ENCODE assay signal across 8 mouse cellular contexts in the genomic region with DNA sequence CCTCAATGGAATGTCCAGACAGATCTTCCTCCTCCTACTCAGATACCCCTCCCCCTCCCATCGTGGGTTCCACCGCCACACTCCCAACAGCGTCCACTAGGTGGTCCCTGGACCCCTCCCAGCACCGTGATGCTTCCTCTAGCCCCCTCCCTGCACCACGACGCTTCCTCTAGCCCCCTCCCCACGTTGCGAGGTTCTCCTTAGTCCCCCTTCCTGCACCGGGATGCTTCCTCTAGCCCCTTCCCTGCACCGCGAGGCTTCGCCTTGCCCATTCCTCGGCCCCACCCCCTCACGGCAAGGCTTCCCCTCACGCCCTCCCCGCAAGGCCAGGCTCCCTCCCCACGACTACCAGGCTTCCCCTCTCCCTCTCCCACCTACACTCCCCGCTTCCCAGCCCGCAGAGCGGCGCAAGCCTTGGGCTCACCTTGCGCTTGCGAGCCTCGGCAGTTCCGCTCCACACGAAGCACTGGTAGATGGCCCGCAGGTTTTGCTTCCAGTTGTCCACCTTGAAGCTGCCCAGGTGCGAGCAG. TPM values are rescaled to one million over a fixed set of nuclear protein-coding genes. Genes with fewer than 3 reads are reported as not detected.
DNase-seq lines count a peak whose midpoint lies in the region; ATAC-seq and TF ChIP-seq lines count a peak whose summit lies in the region.

No protein-coding gene starts in this region.

- H3K27ac ChIP-seq in heart, embryonic 15.5 days = peak overlapping the region; percentile 99

- peak overlapping the region; percentile 100 for H3K9ac ChIP-seq in heart, embryonic 15.5 days

- H3K9me3 ChIP-seq in G1E (replicated peaks) = no peaks in the 10 kb centered on the region
- H3K9me3 ChIP-seq in heart, embryonic 15.5 days (replicated peaks) = no peaks in the 10 kb centered on the region

- peak overlapping the region; percentile 86 for H3K4me3 ChIP-seq in G1E (ENCODE audit: low read depth, low read length)
- H3K4me3 ChIP-seq in heart, embryonic 15.5 days = peak overlapping the region; percentile 100

- DNase-seq in A20 (ENCODE audit: low read depth, low spot score) = peak; percentile 78
- DNase-seq in G1E (ENCODE audit: low spot score) = peak; percentile 61
- peak; percentile 34 to 37 for DNase-seq in layer of hippocampus, adult 8-10 months (ENCODE audit: low spot score in 2 of 2)
- peak; percentile 81 for DNase-seq in lung, postnatal 10 days
- DNase-seq in retina, postnatal 1 day = peak; percentile 91

- no peak for ATAC-seq in G1E (ENCODE audit: extremely low read depth, insufficient number of reproducible peaks, low FRiP score, poor library complexity, severe bottlenecking)
- ATAC-seq in common myeloid progenitor, adult 5-6 weeks (replicated peaks; ENCODE audit: low read depth, poor library complexity, severe bottlenecking) = peak; percentile 16; the same call in 1 of the 2 replicates
- ATAC-seq in heart, embryonic 15.5 days (replicated peaks; ENCODE audit: insufficient number of reproducible peaks, insufficient read depth, low FRiP score, low read depth) = peak; percentile 38
- no peak for ATAC-seq in megakaryocyte-erythroid progenitor cell, adult 5-6 weeks (replicated peaks; ENCODE audit: low FRiP score, low TSS enrichment, poor library complexity, severe bottlenecking)

- under 1% methylated on average over 28 of the region's 28 CpGs for WGBS in heart, embryonic 15.5 days

- no peaks in the 10 kb centered on the region for H3K27me3 ChIP-seq in G1E (ENCODE audit: insufficient read depth, low read length)
- no peaks in the 10 kb centered on the region for H3K27me3 ChIP-seq in heart, embryonic 15.5 days

- H3K4me1 ChIP-seq in G1E (ENCODE audit: insufficient read depth, low read depth, low read length) = peaks cover 24% of the 10 kb centered on the region
- H3K4me1 ChIP-seq in heart, embryonic 15.5 days (replicated peaks) = peaks cover 22% of the 10 kb centered on the region

- peak overlapping the region; percentile 85 for H3K4me2 ChIP-seq in heart, embryonic 15.5 days

- peaks cover 21% of the 10 kb centered on the region for H3K36me3 ChIP-seq in G1E (replicated peaks)
- H3K36me3 ChIP-seq in heart, embryonic 15.5 days = 0 out of 2 replicates have a peak, but pooled peaks cover 2% of the 10 kb centered on the region

- 0 out of 2 replicates have a peak, but pooled peaks have one; percentile 32 for TF ChIP-seq CTCF in G1E (IDR thresholded peaks at IDR 0.05; ENCODE audit: low read depth, low read length)

RNA-seq across cellular contexts. Expression of a gene that starts 0.5 kb away (rescaled TPM):
- total RNA-seq in G1E (2014; fragmentation: Nextera tagmentation) (63.4 and 70.7 TPM in 2 replicates), G1E (2017) (34.7 and 52.1 TPM in 2 replicates)
- polyA plus RNA-seq in G1E (2012) = 23.3 and 37.8 TPM in 2 replicates
- 64.6 and 71.2 TPM in 2 replicates for total RNA-seq in common myeloid progenitor, adult 5-6 weeks (2017)
- 60.7 and 79.1 TPM in 2 replicates for polyA plus RNA-seq in heart, embryonic 15.5 days (2015; fragmentation: Nextera tagmentation; extraction: Ambion mirVana)
- 100 to 1,000 TPM; 195 to 218 (median 201) TPM for total RNA-seq in layer of hippocampus, adult 8-10 months (2022)
- total RNA-seq in megakaryocyte-erythroid progenitor cell, adult 5-6 weeks (2014; fragmentation: Nextera tagmentation) = 19.8 and 20.3 TPM in 2 replicates
- total RNA-seq in megakaryocyte-erythroid progenitor cell, adult 5-6 weeks (2017) = 23.9 and 24.0 TPM in 2 replicates

RNA-seq across cellular contexts. Expression of a gene that starts 33.0 kb away (rescaled TPM):
- total RNA-seq in G1E (2014; fragmentation: Nextera tagmentation) = 0.98 TPM in 1 of 2 replicates, not detected in the other
- 0.12 TPM in 1 of 2 replicates, not detected in the other for total RNA-seq in G1E (2017)
- not detected in 2 replicates for polyA plus RNA-seq in G1E (2012)
- not detected in 2 replicates for total RNA-seq in common myeloid progenitor, adult 5-6 weeks (2017)
- polyA plus RNA-seq in heart, embryonic 15.5 days (2015; fragmentation: Nextera tagmentation; extraction: Ambion mirVana) = 0.25 and 0.42 TPM in 2 replicates
- total RNA-seq in layer of hippocampus, adult 8-10 months (2022) = 1 to 10 TPM in 3 of 4 experiments, under 1 TPM in 1; 0.72 to 2.1 (median 1.5) TPM
- total RNA-seq in megakaryocyte-erythroid progenitor cell, adult 5-6 weeks (2014; fragmentation: Nextera tagmentation) = not detected in 2 replicates
- total RNA-seq in megakaryocyte-erythroid progenitor cell, adult 5-6 weeks (2017) = not detected in 2 replicates

RNA-seq across cellular contexts. Expression of a gene that starts 47.8 kb away (rescaled TPM):
- total RNA-seq in G1E (2014; fragmentation: Nextera tagmentation) = 46.2 and 49.1 TPM in 2 replicates
- 53.7 and 60.5 TPM in 2 replicates for total RNA-seq in G1E (2017)
- 131 and 149 TPM in 2 replicates for polyA plus RNA-seq in G1E (2012)
- total RNA-seq in common myeloid progenitor, adult 5-6 weeks (2017) = 64.8 and 72.9 TPM in 2 replicates
- 1.8 and 3.4 TPM in 2 replicates for polyA plus RNA-seq in heart, embryonic 15.5 days (2015; fragmentation: Nextera tagmentation; extraction: Ambion mirVana)
- 1 to 10 TPM; 2.3 to 3.2 (median 2.8) TPM for total RNA-seq in layer of hippocampus, adult 8-10 months (2022)
- 2.3 TPM in 2 replicates for total RNA-seq in megakaryocyte-erythroid progenitor cell, adult 5-6 weeks (2014; fragmentation: Nextera tagmentation)
- total RNA-seq in megakaryocyte-erythroid progenitor cell, adult 5-6 weeks (2017) = 12.5 and 15.5 TPM in 2 replicates

Comparison
In these comparisons a context has a peak if more than half of its experiments do, and no peak if none do; other contexts are left out.
1. DNase-seq: peak in every context shown above with its lines; median percentile 91 in retina, postnatal 1 day; 81 in lung, postnatal 10 days; 78 in A20; 61 in G1E; 36 in layer of hippocampus, adult 8-10 months.
2. ATAC-seq: peak in common myeloid progenitor, adult 5-6 weeks (single experiment) and heart, embryonic 15.5 days (single experiment); none in G1E (single experiment) and megakaryocyte-erythroid progenitor cell, adult 5-6 weeks (single experiment).